ENCODE assay signal across 27 mouse cellular contexts in genomic region chr1:92839211-92839610, GRCm38 (mm10). TPM values are rescaled to one million over a fixed set of nuclear protein-coding genes. Genes with fewer than 3 reads are reported as not detected.
A peak's percentile ranks its signal among the peaks of the same experiment; 100 is the strongest.
DNase-seq lines count a peak whose midpoint lies in the region; ATAC-seq and TF ChIP-seq lines count a peak whose summit lies in the region.
"Had no signal": no experiment of that assay in that cellular context is flagged by ENCODE, and none has a peak within 500 bp of the region (broad histone marks: within the 10 kb centered on the region; RNA-seq: fewer than 3 reads in every experiment).

No protein-coding gene starts in this region.

- TF ChIP-seq CTCF in gastrocnemius, adult 2 months (IDR thresholded peaks at IDR 0.05) = no peak

- intact Hi-C loops in gastrocnemius, adult 2 months (cut with DNase I) = no loop called here

- peak overlapping the region; percentile 22; the same call in 1 of the 2 replicates for H3K4me3 ChIP-seq in gastrocnemius, adult 2 months
- H3K4me3 ChIP-seq: embryonic facial prominence, embryonic 10.5 days; embryonic facial prominence, embryonic 13.5 days; erythroblast, embryonic 14.5 days; forebrain, embryonic 12.5 days; forebrain, embryonic 15.5 days; heart, adult 2 months; heart, embryonic 10.5 days; heart, embryonic 13.5 days; hindbrain, embryonic 12.5 days; hindbrain, embryonic 15.5 days had no signal

- peak overlapping the region; percentile 99 for H3K27ac ChIP-seq in gastrocnemius, adult 2 months
- H3K27ac ChIP-seq: embryonic facial prominence, embryonic 10.5 days; embryonic facial prominence, embryonic 13.5 days; forebrain, embryonic 12.5 days; heart, adult 2 months; heart, embryonic 10.5 days; heart, embryonic 13.5 days; hindbrain, embryonic 12.5 days; hindbrain, embryonic 15.5 days had no signal

- no peak for ATAC-seq in cerebellum, adult (ENCODE audit: insufficient number of reproducible peaks, low FRiP score, low TSS enrichment)
- ATAC-seq: activated CD4-positive, CD25-positive, alpha-beta regulatory T cell, adult 4 months; forebrain, embryonic 15.5 days; intestine, postnatal 0 days had no signal

- DNase-seq in cerebellum, adult 11 months = peak; percentile 27
- no peak for DNase-seq in cerebellum, postnatal 14 days
- peak; percentile 57 for DNase-seq in cerebellum, adult 9-11 months
- peak; percentile 30 for DNase-seq in gastrocnemius, adult 2 months
- DNase-seq in gastrocnemius, postnatal 25 days = no peak
- DNase-seq in right cerebral cortex, adult 2 months (ENCODE audit: low spot score in 2 of 2) = peak; percentile 32 to 41
- no peak for DNase-seq in right cerebral cortex, postnatal 36 days (ENCODE audit: low spot score in 2 of 2)
- DNase-seq: adrenal gland, postnatal 10 days; adrenal gland, postnatal 36 days; embryo, embryonic 11 days; gastrocnemius, postnatal 36 days; heart, adult 2 months; heart, postnatal 14 days; heart, postnatal 4 days; kidney, adult 2 months had no signal

RNA-seq across cellular contexts. Expression of gene Gpc1, which starts 7.8 kb away (rescaled TPM):
- total RNA-seq in gastrocnemius, adult 2 months (2021) = 100 to 1,000 TPM; 214 to 256 TPM
- total RNA-seq in gastrocnemius, postnatal 25 days (2021) = 100 to 1,000 TPM; 246 to 275 TPM

Comparison
In these comparisons a context has a peak if more than half of its experiments do, and no peak if none do; other contexts are left out.
1. DNase-seq: peak in cerebellum, adult 11 months (single experiment), cerebellum, adult 9-11 months (single experiment), gastrocnemius, adult 2 months (single experiment) and right cerebral cortex, adult 2 months (2 of 2); none in cerebellum, postnatal 14 days (0 of 2), gastrocnemius, postnatal 25 days (single experiment) and right cerebral cortex, postnatal 36 days (0 of 2).